Mouse (Mus musculus): ENCODE measurements around the gene Nit1. TPM values are rescaled to one million over a fixed set of nuclear protein-coding genes. Genes with fewer than 3 reads are reported as not detected.

The Nit1 gene
- total and polyA plus RNA-seq, 3 experiments, result 17.9 to 26.3 TPM; not detected in 1

DNA sequence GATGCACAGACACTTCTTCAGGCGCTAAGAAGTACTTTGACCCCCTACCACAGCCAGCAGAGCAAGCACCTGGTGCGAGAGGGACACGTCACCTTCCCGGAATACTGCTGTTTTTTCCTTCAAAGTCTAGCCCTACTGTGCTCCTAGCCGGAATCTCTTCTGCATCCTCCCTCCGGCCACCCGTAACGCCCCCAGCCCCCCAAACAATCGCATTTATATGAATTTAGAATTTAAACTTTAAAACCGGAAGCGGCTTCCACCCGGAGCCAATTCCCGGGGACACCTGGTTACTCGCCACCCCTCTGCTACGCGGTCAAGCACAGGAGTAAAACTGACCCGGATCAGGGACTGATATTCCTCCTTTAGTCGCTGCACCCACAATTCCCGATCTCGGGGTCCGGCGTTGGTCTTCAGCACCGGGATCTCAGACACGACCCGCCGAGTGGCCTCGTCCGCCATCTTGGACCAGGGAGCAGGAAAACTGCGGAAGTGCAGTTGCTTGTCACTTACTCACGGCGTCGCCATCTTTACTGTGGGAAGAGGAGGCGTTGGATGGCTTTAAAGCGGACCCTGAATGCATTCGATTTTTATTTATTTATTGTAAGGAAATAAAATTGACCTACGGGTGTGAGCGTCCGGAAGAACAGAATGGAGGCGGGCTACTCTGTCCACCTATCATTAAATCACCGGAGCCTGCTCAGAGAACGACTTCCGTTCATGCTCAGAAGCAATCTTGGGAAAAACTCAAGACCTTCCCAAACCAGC lies 51.0 kb downstream of the Nit1 start, which contains the start of gene Ufc1:
Gene Ufc1 (minus strand): TSS at position 727 of the 765 bp plus-strand sequence.
- peaks cover 0 to 9% of the 10 kb centered on the region in 2 experiments; a peak in 3 of 4 replicates for H3K4me1 ChIP-seq (ENCODE audit: control insufficient read depth in 1 of 2, insufficient read depth in 2 of 2, low read length in 2 of 2)
- no peaks in the 10 kb centered on the region; a peak in 1 of 4 replicates for H3K27me3 ChIP-seq (ENCODE audit: control insufficient read depth in 1 of 2, insufficient read depth in 2 of 2, low read length in 2 of 2)
- DNase-seq (ENCODE audit: low read depth, low spot score), result peak; percentile 93
- H3K9ac ChIP-seq (ENCODE audit: control insufficient read depth, low read depth, low read length, poor library complexity, severe bottlenecking), result peak within 1 kb of the TSS; percentile 99
- peak within 1 kb of the TSS; percentile 83 to 100 for H3K4me3 ChIP-seq (ENCODE audit: control insufficient read depth in 1 of 2, insufficient read depth in 1 of 2, low read depth in 2 of 2, low read length in 2 of 2)
- H3K9me3 ChIP-seq (replicated peaks; ENCODE audit: insufficient read depth, low read length), result no peaks in the 10 kb centered on the region
- H3K79me2 ChIP-seq (ENCODE audit: control insufficient read depth, insufficient read depth, low read length, poor library complexity), result peaks cover 14% of the 10 kb centered on the region
- H3K36me3 ChIP-seq (ENCODE audit: control insufficient read depth in 1 of 2, insufficient read depth in 2 of 2, low read length in 2 of 2), result peaks cover 0 to 14% of the 10 kb centered on the region in 2 experiments; a peak in 2 of 4 replicates
- TF ChIP-seq GABPA (IDR thresholded peaks at IDR 0.05; ENCODE audit: low read depth, low read length), result no peak
- TF ChIP-seq UBTF (IDR thresholded peaks at IDR 0.05; ENCODE audit: borderline replicate concordance, insufficient read depth, low read depth, low read length), result 0 out of 2 replicates have a peak, but pooled peaks have one; percentile 40
- peak; percentile 87 for TF ChIP-seq HCFC1 (IDR thresholded peaks at IDR 0.05; ENCODE audit: low read depth, low read length)
- peak; percentile 36; the same call in 1 of the 2 replicates for TF ChIP-seq KAT2A (conservative IDR thresholded peaks at IDR 0.05; ENCODE audit: low read depth, low read length)
- TF ChIP-seq POLR2A (IDR thresholded peaks at IDR 0.05; ENCODE audit: control insufficient read depth in 1 of 2, insufficient read depth in 1 of 2, low read depth in 1 of 2, low read length in 2 of 2, poor library complexity in 1 of 2), result peak; percentile 35 to 81; a peak in 2 of 4 replicates
- TF ChIP-seq POLR2AphosphoS2 (IDR thresholded peaks at IDR 0.05; ENCODE audit: low read length), result peak; percentile 51; the same call in 1 of the 2 replicates
- 0 out of 2 replicates have a peak, but pooled peaks have one; percentile 29 for TF ChIP-seq MAX (IDR thresholded peaks at IDR 0.05; ENCODE audit: low read length)
- no peak for TF ChIP-seq MYB (IDR thresholded peaks at IDR 0.05; ENCODE audit: low read depth, low read length)
- peak in 1 of 2 experiments; percentile 32; a peak in 1 of 4 replicates for TF ChIP-seq EP300 (IDR thresholded peaks at IDR 0.05; ENCODE audit: low read depth in 1 of 2, low read length in 2 of 2)
- TF ChIP-seq CHD1 (IDR thresholded peaks at IDR 0.05; ENCODE audit: low read depth, low read length), result 0 out of 2 replicates have a peak, but pooled peaks have one; percentile 10
- no peak for TF ChIP-seq SMC3 (IDR thresholded peaks at IDR 0.05; ENCODE audit: low read depth, low read length)
- TF ChIP-seq ELF1 (IDR thresholded peaks at IDR 0.05; ENCODE audit: low read depth, low read length), result peak; percentile 87
- TF ChIP-seq ZMIZ1 (IDR thresholded peaks at IDR 0.05; ENCODE audit: low read depth, low read length), result 0 out of 2 replicates have a peak, but pooled peaks have one; percentile 6
- TF ChIP-seq TCF12 (IDR thresholded peaks at IDR 0.05; ENCODE audit: low read depth, low read length), result peak; percentile 49
- TF ChIP-seq MAZ (IDR thresholded peaks at IDR 0.05; ENCODE audit: low read depth, low read length), result peak; percentile 55; the same call in 1 of the 2 replicates
- TF ChIP-seq NRF1 (IDR thresholded peaks at IDR 0.05; ENCODE audit: insufficient read depth, low read depth, low read length, poor library complexity, severe bottlenecking), result peak; percentile 62
- TF ChIP-seq TBP (IDR thresholded peaks at IDR 0.05; ENCODE audit: low read depth, low read length), result peak; percentile 82
- TF ChIP-seq E2F4 (IDR thresholded peaks at IDR 0.05; ENCODE audit: borderline replicate concordance, low read depth, low read length), result peak; percentile 45; the same call in 1 of the 2 replicates
- peak; percentile 38; the same call in 1 of the 2 replicates for TF ChIP-seq MYC (IDR thresholded peaks at IDR 0.05; ENCODE audit: low read depth, low read length)
- TF ChIP-seq RCOR1 (IDR thresholded peaks at IDR 0.05; ENCODE audit: low read depth, low read length), result no peak
- 0 out of 2 replicates have a peak, but pooled peaks have one; percentile 38 for TF ChIP-seq NELFE (IDR thresholded peaks at IDR 0.05; ENCODE audit: low read depth, low read length)
- no peak for TF ChIP-seq ZKSCAN1 (IDR thresholded peaks at IDR 0.05; ENCODE audit: low read depth, low read length)
- peak within 1 kb of the TSS; percentile 99 for H3K27ac ChIP-seq (ENCODE audit: control insufficient read depth, low read depth, low read length)
